Mouse (Mus musculus): ENCODE data around the gene Ufc1.
"Not testable (repeated sequence)": the region's sequence is repeated elsewhere in the genome, so short reads cannot be mapped to it uniquely, and the experiment has no call there.

Ufc1 gene

GRCm38 (mm10) chr1:171294298-171295062, at the start of gene Ufc1:
TSS of gene Ufc1 (minus strand) at chr1:171295024.
- DNase-seq (ENCODE audit: low spot score): peak; percentile 94

DNA sequence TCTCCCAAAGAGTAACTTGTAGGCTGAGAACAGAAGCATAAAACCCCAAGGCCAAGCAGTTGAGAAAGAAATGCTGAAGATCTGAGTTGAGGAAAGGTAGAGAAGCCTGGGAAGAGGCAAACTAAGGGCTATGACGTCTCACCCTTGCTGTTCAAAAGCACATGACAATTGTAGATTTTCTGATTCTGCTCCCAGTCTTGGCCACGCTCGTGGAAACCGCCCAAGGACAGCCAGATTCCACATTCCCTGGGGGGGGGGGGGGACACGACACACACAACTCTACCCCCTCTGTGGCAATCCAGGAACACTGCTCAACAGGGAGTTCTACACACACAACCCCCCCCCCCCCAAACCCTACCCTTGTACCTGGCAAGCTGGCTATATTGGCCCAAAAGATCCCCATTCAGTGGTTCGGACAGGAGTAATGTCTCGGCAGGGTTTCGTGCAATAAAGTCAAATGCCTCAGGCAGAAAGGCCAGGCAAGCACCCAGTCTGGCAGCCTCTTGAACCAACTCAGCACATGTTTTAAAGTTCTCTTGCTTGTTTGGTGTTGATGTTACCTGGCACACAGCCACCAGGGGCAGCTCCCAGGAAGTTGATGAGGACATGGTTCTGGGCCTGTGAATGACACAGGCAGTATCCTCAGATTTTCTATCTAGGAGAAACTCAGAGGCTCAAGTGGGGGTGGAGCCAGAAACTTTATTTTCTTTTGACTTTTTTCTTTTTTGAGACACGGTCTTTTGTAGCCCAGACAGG, 49.3 kb upstream of the Ufc1 start:
- DNase-seq (ENCODE audit: low spot score): peak; percentile 70

GRCm38 (mm10) chr1:171342262-171343207, 47.7 kb upstream of the Ufc1 start:
- DNase-seq (ENCODE audit: low spot score): no peak

DNA sequence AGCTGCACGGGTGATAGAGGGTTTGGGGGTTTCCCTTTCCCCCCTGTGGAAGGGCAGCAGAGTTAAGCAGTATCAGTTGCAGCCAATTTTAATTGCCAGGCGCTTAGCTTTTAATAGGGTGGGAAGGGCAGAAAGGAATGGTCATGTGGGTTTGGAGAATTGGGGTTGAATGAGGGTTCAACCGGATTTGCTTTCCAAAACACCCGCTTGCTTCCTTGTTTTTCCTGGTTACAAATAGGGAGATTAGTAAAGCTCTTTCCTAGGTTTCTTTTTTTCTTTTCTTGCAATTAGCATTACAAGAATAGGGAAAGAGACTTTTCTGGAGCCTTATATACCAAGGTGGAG, 35.4 kb upstream of the Ufc1 start:
- DNase-seq (ENCODE audit: low spot score): peak; percentile 50

GRCm38 (mm10) chr1:171329433-171330215, 34.8 kb upstream of the Ufc1 start:
- no peak for DNase-seq (ENCODE audit: low spot score)

GRCm38 (mm10) chr1:171328839-171329432, 34.1 kb upstream of the Ufc1 start, which contains the start of gene Dedd:
TSS of gene Dedd (plus strand) at chr1:171329145.
- peak; percentile 96 for DNase-seq (ENCODE audit: low spot score)

- no peak for DNase-seq (ENCODE audit: low spot score)
Measured at GRCm38 (mm10) chr1:171328244-171328643, 33.4 kb upstream of the Ufc1 start.

GRCm38 (mm10) chr1:171326588-171326987, 31.8 kb upstream of the Ufc1 start:
- DNase-seq (ENCODE audit: low spot score): not testable (repeated sequence)

DNA sequence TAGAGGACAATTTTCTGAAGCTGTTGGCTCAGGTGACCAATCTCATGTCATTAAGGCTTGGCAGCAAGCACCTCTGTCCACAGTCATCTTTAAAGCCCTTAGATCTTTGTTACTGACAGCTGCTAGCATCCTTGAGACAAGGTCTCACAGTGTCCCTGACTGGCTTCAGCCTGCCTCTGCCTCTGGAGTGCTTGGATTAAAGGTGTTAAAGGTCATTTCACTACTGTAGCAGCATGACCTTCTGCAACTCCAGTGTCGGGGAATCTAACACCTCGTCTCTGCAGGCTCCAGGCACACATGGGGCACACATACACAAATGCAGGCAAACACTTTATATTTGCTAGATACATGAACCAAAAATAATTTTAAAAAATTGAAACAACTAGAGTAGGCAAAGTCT, 30.7 kb upstream of the Ufc1 start:
- no peak for DNase-seq (ENCODE audit: low spot score)

DNA sequence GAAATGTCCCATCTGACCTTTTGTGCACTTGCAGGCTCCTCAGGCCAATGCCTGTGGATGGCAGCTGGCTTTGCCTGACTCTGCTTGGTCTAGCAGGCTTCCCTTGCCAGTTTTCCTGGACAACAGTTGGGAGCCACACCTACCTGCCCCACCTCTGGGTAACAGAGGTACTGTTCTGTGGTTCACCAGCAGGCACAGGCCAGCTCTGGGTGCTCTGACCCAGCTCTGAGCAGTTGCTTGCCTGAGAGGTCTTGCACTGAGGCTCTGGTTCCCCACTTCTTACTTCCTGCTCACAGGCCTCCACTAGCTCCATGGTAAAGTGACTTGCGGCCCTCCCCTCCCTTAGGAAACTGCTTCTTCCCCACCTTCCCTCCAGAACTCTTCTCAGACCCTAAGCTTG, 27.2 kb upstream of the Ufc1 start:
- no peak for DNase-seq (ENCODE audit: low spot score)

- DNase-seq (ENCODE audit: low spot score): peak; percentile 48
Measured at GRCm38 (mm10) chr1:171321415-171321814, 26.6 kb upstream of the Ufc1 start.

DNA sequence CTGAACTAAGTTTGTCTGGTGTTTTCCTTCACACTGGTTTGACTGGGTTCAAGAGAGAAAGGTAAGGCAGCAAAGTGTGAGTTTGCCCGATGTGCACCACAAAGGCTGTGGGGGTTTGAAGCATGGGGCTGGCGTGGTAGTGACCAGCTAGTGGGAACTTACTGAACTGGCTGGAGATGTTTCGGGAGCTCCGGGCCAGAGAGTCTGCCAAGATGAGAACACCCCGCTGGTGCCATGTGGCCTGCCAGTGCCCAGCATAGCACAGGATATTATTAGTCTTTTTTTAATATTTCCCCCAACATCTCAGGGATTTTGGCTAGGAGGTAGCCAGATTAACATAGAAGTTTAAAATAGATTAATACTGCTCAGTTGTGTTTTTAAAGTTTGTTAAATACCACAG, 25.3 kb upstream of the Ufc1 start:
- DNase-seq (ENCODE audit: low spot score): no peak

DNA sequence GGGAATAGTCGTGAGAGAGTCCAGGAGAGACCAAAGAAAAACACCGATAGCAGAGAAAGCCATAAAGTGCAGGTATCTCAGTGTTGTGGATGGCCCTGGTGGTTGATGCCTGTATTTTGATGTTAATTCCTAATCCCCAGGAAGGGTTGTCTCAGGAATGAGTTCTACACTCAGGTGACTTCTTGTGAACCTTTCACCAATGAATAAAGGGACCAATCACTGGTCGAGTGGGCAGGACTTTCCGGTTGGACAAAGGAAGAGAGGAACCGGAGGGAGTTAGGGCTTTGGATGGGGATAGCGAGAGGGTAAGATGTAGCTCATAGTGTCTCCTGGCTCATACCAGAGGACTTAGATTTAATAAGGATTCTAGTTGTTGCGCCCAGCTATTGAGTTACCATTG, 24.9 kb upstream of the Ufc1 start:
- DNase-seq (ENCODE audit: low spot score): no peak

GRCm38 (mm10) chr1:171309321-171309720, 14.5 kb upstream of the Ufc1 start:
- peak; percentile 50 for DNase-seq (ENCODE audit: low spot score)

GRCm38 (mm10) chr1:171306157-171306556, 11.3 kb upstream of the Ufc1 start:
- not testable (repeated sequence) for DNase-seq (ENCODE audit: low spot score)

- DNase-seq (ENCODE audit: low spot score): no peak
Measured at GRCm38 (mm10) chr1:171298226-171298625, 3.4 kb upstream of the Ufc1 start.

DNA sequence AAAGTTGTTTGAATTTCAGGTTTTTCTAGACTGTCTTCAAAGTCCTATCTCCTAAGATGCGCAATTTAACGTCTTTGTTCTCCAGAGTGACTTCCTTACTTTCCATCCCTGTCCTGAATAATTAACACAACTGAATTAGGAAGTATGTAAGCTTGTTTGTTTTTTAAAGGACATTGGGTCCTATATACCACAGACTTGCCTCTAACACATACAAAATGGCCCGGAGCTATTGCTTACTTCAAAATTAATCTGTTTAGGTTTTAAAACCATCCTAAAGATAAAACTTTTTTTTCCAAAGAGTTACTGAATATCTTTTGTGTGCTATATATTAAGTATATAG, 209 bp upstream of the Ufc1 start:
- no peak for DNase-seq (ENCODE audit: low spot score)

- peak; percentile 33 for DNase-seq (ENCODE audit: low spot score)
Measured at GRCm38 (mm10) chr1:171293906-171294297, 922 bp downstream of the Ufc1 start.

DNA sequence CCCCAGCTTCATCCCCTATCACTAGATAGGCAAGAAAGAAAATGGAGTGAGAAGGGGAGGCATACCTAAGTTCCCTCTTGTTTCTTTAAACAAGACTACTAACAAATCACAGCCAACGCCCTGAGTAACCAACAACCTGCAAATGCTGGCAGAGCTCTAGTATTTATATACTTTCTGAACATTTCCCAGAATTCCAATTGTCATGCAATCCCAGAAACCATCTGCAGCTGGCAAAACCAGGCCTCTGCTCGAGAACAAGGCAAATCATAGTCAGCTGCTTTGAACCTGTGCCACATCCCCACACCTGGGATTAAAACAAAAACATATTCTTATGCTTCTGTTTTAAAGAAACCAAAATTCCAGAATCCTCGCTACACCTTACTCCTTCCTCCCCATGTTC, 1.5 kb downstream of the Ufc1 start:
- no peak for DNase-seq (ENCODE audit: low spot score)

- DNase-seq (ENCODE audit: low spot score): no peak
Measured at GRCm38 (mm10) chr1:171288328-171288727, 6.5 kb downstream of the Ufc1 start.
